Mouse (Mus musculus) C2C12 (cell line): ENCODE data around the gene Nkd2.

Experiments used
- CEBPB ChIP-seq: IDR thresholded peaks from one replicate; pipeline ENCODE4 v1.6.1; 2011; ENCODE audit warnings: low read depth, mild to moderate bottlenecking, control low read depth, moderate library complexity
- CTCF ChIP-seq: IDR thresholded peaks from one replicate; pipeline ENCODE4 v1.5.1; 2011; ENCODE audit not compliant: control insufficient read depth, insufficient read depth, insufficient read length
- FOSL1 ChIP-seq: IDR thresholded peaks from one replicate; pipeline ENCODE4 v1.8.0; 2011; ENCODE audit warnings: mild to moderate bottlenecking, low read length; ENCODE audit not compliant: poor library complexity, insufficient read depth, severe bottlenecking
- MAX ChIP-seq: IDR thresholded peaks from one replicate; pipeline ENCODE4 v1.6.1; 2011; ENCODE audit warnings: mild to moderate bottlenecking, control low read depth
- MYOD1 ChIP-seq: IDR thresholded peaks from one replicate; pipeline ENCODE4 v1.6.1; 2011; ENCODE audit warnings: low read depth; ENCODE audit not compliant: control insufficient read depth, insufficient read length
- MYOG ChIP-seq: IDR thresholded peaks from one replicate; pipeline ENCODE4 v1.6.1; 2011; ENCODE audit not compliant: control insufficient read depth, insufficient read length; ENCODE audit errors: extremely low read depth
- USF1 ChIP-seq: IDR thresholded peaks from one replicate; pipeline ENCODE4 v1.6.1; 2011; ENCODE audit warnings: low read depth, mild to moderate bottlenecking, control low read depth, moderate library complexity

- TF ChIP-seq MYOG = no peak
- no peak for TF ChIP-seq MAX
- TF ChIP-seq CTCF = no peak
- TF ChIP-seq CEBPB = no peak
- no peak for TF ChIP-seq MYOD1
- TF ChIP-seq FOSL1 = no peak
- TF ChIP-seq USF1 = no peak
Observed at GRCm38 (mm10) chr13:73818921-73819320, 28.5 kb downstream of the Nkd2 start.
